Mouse (Mus musculus) layer of hippocampus, adult 11-12 months (tissue): Measurements from ENCODE around the gene Pcgf5.

Experiments used
- DNase-seq: peaks from one replicate; pipeline ENCODE4 v3.0.0; 2022; ENCODE audit warnings: low spot score

Pcgf5 gene

DNA sequence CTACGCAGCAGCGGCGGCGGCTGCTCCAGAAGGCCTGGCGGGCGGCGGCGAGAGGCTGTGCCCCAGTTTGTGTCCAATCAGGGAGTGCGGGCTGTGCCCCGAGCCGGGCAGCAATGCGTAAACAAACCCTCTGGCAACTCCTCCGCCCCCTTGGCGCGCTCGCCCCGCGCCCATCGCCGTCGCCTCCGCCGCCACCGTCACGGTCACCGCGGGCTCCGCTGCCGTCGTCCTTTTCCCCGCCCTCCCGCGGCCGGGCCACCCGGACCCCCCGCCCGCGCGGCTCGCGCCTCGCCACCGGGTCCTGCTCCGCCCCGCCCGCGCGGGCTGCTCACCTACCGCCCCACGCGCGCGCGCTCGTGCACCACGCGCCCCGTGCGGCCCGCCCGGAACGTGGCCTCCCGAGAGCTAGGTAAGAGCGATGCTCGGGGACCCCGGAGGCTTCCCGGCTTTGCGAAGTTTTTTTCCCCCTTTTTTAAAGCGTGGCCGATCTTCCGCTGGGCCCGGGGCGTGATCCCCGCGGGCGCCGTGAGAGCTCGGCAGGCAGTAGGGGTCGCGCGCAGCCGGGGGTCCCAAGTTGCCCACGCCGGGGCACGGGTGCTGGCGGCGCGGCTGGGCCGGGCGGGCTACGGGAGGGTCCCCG, at the start of gene Pcgf5:
TSS of gene Pcgf5 (plus strand) at position 149 of the 640 bp plus-strand sequence.
- DNase-seq = peak; percentile 62

DNA sequence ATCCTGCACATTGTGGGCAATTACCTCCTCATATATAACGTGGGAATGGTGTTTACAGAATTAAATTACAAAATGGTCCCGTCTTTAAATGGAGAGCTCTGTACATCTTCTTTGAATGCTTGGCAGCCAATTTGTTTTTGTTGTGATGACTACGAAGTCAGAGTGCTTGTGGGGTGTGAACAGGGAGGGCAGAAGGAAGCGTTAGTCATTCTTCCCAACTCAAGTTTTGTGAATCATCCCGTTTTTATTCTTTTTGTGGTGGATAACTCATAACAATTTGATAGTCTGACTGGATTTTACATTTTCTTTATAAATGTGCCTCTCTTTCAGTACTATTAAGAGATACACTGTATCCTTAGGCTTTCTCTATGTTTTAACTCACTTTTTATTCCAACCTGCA, 42.6 kb upstream of the Pcgf5 start:
- DNase-seq = no peak

DNA sequence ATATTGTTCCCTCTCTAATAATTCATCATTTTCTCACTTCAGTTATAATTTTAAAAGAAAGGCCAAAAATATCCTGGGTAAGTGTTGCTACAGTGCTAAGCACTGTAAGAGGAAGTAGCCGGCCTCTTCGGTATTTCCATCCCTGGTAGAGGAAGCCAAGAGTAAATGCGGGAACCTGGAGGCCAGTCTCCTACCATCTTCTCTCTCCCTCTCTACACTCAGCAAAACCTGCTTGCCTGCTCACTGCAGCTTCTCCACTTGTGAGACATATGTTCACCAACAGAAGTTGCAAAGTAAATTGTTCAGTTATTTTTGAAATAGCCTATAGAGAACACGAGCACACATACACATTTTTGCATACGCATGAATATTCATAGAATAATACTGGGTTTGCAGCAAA, 34.1 kb upstream of the Pcgf5 start:
- DNase-seq = peak; percentile 12

DNA sequence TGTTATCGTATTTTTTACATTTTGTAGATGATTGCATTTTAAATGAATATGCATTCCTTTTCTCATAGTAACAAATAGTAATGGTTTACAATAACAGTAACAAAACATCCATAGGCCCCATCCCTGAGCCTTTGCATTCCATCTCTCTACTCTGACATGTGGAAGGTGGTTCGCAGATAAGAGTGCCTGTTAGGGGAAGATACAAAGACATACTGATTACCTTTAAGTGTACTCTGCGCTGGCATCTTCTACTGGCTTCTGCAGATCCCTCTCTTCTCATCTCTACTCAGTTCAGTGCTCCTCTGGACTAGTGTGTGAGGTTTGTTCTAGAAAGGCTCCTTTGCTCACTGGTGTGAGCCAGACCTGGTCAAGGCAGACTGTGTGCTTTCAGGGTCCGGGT, 28.4 kb upstream of the Pcgf5 start:
- no peak for DNase-seq

DNA sequence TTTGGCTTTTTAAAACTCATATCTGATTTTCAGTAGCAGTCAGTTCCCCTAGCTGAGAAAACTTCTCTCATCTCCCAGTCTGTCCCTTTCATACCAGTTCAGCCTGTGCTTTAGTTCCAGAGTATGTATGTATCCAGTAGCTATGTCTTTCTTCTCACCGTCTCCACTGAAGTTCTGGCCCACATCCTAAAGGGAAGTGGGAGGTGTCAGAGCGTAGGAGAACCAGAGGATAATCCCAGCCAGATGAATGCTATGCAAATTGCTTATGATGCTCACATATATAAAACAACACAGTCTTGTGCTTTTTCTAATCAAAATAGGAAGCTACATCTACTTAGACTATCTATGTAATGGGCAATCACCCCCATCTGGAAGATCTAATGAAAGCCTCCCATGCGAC, 27.0 kb upstream of the Pcgf5 start:
- DNase-seq = no peak

DNA sequence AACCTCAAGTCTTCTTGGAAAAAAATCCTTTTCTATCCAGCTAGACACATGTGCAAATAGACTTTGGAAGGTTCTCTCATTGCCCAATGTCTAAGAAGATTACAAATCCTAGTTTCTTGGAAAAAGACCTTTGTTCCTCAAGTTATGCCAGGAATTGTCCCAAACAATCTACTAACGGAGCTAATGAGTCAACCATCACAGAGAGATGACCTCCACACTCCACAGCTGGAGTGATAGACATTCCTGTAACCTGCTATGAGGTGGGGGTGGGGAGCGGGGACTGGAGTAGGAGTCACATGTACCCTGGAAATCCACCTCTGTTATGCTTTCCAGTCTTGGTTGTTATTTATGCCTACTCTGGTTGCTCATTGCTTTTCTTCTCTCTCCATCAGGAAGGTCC, 24.8 kb upstream of the Pcgf5 start:
- no peak for DNase-seq

DNA sequence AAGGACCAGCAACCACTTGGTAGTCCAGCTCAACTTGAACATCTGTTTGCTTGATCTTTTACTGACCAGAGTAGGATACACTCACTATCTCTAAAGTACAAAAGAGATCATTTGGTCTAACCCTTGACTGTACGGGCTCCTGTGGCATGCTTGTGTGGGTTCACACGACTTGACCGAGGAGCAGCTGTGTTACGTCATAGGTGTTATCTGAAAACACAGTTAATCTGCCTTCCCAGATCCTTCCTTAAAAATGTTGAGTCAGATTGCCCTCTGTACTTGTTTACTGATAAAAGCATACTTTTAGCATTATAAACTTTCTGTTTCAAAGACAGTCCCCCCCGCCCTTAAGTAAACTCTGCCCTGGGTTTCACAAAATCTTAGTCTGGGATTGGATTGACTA, 19.4 kb upstream of the Pcgf5 start:
- no peak for DNase-seq

DNA sequence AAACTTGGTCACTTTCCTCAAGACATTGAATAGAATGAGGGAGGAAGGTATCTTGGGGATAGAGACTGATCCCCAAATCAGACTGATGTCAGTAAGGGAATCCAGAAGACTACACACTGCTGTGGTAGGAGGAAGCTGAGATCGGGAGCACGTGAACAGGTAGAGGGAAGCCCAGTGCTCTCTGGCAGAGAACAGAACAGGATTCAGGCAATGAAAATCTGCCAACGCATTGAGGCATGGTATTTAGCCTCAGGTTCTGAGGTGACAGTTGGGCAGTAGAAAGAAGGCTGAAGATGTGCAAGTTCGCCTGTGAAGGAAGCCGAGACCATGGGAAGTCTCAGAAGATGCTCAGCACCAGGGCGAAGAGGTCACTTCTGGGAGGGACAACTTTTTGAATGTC, 733 bp upstream of the Pcgf5 start:
- no peak for DNase-seq

DNA sequence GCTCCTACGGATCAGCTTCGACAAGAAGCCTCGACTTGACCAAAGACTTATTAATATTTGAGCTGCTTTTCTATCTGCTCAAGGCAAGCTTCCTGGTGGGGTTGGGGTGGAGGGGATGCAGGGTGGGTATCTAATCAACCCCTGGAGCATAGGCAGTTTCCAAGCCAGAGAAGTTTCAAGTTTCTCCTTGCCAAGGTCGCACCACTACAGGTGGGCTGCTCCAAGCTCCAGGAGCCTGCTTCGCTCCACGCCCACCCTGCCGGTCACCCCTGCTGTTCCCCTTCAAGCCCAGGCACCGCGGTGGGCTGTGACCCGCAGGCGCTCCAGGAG, 313 bp upstream of the Pcgf5 start:
- DNase-seq = no peak

DNA sequence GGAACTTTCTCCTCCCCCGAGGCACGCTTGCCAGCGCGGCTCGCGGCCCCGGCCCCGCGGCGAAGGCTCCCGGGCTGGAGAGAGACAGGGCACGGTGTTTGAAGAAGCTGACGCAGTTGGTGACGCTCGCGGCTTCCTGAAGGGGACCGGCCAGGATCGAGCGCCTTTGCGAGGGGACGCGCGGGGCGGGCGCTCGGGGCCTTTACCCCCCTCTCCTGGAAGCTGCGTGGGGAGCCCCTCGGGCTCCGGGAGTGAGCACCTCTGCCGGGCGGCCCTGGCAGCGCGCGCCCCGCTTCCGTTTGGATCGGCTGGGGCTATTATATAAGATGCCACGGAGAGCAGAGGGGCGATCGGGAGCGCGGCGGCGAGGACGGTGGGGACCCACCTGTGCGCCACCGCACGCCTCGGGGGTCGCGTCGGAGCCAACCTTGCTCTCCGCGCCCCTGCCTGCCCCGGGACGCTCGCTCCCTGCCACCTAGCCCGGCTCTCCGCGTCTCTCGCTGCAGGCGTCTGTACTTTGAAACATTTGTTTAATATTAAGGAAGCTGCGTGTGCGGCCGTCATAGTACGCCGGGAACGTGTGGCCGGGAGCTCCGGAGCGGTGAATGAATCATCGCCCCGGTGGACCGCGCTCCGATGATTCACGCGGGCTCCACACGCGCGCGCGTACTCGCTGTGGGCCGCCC, 835 bp downstream of the Pcgf5 start:
- peak; percentile 53 for DNase-seq

DNA sequence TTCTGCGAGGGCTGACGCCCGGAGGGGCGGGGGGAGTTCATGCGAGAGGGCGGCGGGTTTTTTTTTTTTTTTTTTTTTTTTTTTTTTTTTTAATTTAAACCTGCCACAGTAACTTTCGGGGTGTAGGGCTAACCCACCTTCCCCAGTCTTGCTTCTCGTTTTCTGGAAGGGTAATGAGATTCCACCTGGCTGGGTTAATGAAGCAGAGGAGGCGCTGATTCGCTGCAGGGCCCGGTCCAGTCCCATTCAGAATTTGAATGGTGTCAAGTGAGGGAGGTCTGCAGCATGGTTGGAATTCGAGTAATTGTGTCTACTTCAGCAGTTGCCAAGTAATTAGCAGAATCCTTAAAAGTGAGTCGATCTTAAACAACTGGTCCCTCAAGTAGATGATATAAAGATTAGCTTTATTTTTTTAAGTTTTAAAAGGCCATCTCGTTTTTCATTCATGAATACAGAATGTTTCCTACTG, 1.4 kb downstream of the Pcgf5 start:
- no peak for DNase-seq

DNA sequence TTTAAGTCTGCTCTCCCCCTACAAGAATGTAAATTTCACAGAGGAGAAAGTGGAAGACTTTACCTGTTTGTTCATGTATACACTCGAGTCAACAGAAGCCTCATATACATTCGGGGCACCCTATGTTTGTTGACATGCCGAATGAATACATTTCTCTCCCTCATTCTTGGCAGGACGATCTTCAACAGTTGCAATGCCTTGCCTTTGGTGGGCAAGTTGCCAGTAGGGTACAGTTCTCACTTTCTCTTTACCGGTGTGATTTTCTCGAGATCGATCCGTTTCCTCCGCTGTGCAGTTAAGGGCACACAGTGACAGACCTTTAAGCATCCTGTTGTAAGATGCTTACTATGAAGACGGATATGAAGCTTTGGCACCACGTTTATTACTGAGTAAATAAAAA, 2.1 kb downstream of the Pcgf5 start:
- no peak for DNase-seq

DNA sequence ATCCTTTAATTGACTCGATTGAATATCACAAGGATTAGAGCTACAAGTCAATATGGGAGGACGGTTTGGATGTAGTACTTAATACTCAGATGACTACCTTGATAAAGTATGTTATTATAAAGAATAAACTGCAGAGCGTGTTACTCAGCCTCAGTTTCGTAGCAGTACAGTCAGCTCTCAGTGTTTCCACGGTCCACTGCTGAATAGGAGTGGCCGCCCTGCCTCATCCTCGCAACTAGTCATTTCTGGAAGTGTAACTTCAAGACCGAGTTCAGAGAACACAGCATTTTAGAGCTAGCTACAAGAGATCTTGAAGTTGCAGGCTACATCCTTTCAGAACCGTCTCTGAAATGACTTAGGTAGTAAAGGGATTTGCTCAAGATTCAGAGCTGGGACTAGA, 2.8 kb downstream of the Pcgf5 start:
- no peak for DNase-seq

DNA sequence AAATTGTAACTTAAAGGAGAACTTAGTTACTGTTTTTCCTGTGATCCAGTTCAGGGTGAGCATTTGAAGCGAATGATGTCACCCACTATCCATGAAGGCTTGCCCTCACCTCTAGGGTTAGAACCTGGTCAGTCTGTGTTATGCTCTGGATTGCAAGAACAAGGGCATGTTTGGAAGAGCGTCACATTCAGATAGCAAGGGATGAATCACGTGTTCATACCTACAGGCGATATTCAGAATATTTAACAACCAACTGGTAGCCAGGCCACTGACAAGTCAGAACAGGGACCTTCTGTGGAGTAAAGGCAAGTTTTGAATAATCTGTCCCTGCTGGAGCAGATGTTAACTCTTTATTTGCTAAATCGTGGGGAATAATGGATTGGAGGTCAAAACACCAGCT, 14.4 kb downstream of the Pcgf5 start:
- no peak for DNase-seq

DNA sequence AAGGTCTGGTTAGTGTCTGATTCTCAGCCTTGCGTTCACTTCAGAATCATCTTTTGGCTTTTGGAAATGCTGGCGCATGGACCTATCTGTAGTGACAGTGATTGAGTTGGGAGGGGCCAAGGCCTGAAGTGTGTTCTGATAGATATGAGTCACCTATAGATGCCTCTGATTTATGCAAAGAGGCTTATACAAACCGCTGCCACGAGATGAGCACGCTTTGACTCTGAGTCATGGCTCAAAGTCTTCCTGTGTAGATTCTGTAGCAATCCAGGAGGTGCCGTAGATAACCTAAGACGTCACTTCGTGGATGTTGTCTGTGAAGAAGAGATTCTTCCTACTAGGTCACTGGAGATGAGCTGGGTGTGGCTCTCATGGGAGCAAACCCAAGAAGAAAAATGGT, 16.6 kb downstream of the Pcgf5 start:
- DNase-seq = no peak

DNA sequence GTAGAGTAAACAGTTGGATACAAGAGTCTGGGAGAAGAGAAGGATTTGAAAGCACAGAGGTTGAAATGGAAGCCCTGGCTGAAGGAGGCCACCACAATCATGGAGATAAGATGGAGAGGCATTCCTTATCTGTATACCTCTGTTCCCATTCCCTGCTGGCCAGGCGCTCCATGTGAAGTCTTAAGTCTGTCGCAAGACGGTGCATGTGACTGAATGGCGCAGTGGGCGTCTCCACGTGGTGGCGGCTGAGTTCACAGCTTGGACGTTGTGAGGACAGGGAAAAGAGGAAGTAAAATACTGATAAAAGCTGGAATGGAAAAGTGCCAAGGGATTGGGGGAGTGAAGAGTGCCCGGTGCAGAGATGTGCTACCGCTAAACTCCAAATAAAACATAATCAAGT, 23.4 kb downstream of the Pcgf5 start:
- DNase-seq = no peak

DNA sequence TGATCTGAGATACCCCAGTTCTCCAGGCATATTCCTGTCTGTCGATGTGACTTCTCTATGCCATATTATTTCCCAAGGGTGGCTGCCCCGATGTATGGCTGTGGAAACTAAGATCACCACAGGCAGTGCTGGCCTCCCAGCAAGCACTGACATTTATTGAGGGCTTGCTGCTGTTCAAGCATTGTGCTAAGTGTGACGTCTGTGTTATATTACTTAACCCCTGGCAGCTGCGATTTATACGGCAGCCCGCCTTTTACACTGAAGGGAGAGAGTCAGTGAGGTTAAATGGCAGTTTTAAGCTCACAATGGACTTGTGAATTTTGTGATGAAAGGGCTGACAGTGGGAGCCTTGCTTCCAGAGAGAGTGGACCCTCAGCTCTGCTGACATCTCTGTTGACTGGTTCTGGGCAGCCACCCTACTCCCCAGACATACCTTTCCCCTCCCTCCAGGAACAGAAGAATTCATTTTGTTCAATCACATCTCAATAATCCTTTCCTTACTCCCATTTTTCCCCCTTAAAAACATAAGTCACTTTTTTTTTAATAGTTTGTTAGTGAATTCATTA, 25.0 kb downstream of the Pcgf5 start:
- DNase-seq = no peak

DNA sequence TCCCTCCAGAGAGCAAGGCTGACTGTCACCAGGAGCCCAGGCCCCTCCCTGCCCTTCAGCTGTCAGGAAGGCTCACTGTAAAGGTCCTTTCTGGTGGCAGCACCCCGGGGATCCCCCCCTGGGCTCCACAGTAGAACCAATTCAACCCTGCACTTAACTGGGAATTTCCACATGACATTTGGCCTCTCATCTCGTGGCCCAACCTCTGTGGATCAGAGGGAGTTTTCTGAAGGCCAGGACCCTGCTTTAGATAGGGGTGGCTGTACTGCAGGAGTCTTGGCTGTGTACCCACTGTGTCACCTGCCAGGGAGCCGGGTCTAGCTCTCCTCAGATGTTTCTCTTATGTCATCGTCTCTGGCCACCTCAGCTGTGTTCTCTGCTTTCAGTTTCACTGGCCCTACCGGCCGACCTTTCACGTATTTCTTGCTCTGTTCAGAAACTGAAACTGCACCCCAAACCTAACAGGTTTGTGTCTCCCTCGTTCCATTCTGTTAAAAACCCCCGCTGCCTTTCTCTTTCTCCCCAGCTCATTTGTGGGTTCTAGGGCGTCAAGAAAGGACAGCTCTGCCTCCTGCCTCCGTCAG, 27.2 kb downstream of the Pcgf5 start:
- no peak for DNase-seq

DNA sequence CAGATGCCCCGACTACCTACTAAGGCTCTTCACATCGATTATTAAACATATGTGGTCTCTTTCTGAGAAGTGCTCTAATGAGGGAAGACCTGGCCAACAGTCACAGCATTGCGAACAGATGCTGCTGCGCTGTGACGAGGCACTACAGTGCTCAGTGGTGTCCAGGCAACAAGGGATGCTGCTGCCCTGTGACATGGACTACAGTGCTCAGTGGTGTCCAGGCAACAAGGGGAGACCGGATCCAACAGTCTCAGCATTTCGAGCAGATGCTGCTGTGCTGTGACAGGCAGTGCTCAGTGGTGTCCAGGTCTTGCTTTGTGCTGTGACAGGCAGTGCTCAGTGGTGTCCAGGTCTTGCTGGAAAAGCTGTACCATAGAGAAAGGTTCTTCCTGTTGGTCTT, 29.6 kb downstream of the Pcgf5 start:
- no peak for DNase-seq

DNA sequence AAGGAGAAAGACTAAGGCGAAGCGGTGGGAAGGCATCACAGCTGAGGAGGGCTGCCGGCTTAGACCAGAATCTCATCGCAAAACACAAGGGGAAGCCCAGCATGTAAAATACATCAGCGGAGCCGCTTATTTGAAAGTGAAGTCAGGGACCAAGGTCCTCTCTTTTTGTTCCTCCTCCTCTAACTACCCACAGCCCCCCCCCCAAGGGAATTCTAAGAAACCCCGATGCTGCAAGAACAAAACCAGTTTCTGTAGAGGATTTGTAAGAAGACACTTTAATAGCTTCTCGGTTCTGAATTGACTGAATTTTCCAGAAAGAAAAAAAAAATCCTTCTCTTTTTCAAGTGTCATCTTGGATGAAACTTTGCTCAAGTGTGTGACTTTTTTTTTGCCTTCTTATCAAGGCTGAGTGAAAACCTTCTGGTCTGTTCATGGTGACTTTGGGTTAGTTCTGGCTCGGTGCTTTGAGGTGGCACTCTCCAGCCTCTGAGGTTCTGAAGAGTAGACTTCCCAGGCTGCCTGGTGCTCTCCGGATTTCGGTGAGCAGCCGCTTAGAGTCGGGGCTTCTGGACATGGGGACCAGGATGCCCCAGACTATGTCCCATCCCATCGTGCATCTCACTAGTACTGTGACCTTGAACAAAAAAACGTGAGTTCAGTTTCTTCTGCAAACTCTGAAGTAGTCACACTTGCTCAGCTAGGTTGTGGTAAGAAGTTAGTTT, 30.6 kb downstream of the Pcgf5 start:
- DNase-seq = no peak

DNA sequence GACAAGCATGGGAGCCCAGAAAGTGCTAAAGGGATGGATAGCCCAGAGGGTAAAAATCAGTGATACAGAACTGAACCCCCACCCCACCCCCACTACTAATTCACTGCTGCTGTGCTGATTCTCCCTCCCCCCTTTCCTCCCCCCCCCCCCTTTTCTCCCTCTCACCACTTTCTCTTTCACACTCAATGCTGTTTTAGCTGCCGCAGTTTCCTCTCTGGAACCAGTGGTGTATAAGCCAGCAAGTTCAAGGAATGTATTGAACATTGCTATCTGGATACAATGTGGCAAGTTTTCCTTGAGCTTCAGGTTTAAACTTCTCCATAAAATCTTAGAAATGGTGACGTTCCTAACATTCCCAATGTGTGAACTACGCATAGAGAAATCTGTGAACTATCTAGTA, 34.8 kb downstream of the Pcgf5 start:
- DNase-seq = no peak

DNA sequence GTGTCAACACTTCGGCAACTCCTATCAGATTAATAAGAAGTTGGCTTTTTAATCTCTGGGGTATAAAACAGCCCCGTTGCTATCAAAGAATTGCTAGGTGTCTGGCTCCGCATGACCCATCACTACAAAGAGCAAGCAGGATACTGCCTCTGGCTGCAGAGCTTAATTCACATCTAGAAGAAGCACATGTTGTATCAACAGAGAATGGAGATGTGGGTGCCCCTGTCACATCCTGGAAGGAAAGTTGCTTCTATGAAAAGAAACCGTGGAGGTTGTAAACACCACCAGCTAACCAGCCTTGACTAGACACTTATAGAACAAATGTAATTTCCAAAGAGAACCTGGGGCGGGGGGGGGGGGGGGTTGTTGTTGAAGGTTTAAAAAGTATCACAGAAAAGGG, 35.9 kb downstream of the Pcgf5 start:
- no peak for DNase-seq

DNA sequence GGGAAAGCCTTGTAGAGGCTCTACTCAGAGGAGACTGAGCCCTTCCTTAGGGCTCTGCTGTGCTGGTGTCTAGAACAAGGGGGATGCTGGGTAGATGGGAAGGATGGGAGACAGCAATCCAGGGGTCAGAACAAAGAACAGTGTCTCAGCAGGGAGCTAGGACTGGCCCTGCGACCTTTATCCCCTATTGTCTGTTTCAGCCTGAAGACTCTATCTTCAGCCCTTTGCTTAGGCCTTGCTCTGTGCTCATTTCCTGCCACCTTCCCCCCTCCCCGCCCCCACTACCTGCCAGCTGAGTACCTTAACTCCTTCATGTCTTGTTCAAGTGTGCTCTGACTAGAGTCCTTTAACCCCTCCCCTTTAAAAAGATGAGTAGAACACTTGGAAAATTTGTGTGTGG, 36.3 kb downstream of the Pcgf5 start:
- DNase-seq = no peak
